Mouse (Mus musculus): ENCODE results near the gene Gm2897.
"Not testable (repeated sequence)": the region's sequence is repeated elsewhere in the genome, so short reads cannot be mapped to it uniquely, and the experiment has no call there.

The Gm2897 gene

DNA sequence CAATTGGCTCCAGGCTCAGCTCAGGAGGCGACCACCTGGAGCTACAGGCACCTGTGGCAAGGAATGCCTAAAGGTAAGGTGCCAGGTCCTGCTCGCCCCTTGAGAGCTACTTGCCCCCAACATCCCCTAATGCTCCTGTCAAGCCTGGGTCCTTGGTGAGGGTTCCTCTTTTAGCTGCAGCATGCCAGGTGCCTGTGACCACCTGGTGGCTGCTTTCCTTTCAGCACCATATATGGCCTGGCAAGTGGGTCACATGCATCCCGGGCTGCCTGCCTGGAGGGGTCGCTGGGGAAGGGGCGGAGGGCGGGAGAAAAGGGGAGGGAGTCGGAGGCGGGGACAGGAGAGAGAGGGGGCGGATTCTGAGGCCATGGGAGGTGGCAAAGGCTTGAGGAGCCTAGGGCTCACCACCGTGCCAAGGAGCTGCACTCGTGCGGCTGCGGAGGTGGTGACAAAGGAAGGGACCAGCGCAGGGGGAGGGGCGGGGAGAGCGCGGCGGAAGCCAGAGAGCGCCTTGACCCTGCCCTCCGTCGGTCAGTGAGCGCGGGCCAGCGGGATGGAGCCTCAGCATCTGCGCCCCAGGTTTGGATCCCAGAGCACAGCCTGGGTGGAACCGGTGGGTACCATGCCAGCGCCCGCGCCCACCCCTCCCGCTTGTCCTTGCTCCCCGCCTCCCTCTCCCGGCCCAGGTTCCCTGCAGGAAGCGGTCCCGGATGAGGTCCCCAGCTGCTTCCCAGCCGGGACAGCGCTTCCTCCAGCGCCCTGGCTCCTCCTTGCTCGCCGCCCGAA is at the start of gene Gm2897:
TSS of gene Gm2897 (plus strand) at position 559 of the 786 bp plus-strand sequence.
- not testable (repeated sequence) for DNase-seq (ENCODE audit: low read depth, low spot score)

DNA sequence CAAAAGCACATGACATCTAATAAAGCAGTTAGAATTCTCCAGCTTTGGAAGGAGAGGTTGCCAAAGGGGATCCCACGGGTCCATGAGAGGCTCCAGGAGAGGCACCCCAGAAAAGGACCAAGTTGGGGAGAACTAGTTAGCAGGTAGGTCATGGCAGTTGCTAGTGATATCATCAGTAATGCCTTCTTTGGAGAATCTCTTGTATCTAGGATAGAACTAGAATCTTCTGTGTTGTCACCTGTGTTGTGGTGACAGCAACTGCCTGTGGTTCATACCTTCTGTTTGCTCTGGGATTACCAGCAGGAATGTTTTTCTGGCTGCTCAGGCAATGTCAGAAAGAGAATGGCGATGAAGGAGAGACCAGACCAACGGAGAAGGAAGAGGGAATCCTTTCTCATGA is 19.4 kb upstream of the Gm2897 start, which contains the start of gene Gm2888:
TSS of gene Gm2888 (plus strand) at position 301 of the 400 bp plus-strand sequence.
- not testable (repeated sequence) for DNase-seq (ENCODE audit: low read depth, low spot score)

DNA sequence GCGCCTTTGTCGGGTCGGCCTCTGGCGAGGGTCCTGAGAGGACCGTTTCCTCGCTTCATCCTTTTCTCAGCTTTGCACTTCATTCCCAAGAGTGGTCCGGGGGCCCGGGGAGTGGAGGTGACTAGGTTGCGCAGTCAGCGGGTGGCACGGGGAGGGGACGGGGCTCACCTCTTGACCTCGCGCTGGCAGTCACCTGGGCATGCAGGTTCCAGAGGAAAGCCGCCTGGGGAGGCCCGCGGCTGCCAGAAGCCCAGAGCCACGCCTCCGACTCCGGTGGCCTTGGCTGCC is 372 bp downstream of the Gm2897 start:
- DNase-seq (ENCODE audit: low read depth, low spot score), result not testable (repeated sequence)

DNA sequence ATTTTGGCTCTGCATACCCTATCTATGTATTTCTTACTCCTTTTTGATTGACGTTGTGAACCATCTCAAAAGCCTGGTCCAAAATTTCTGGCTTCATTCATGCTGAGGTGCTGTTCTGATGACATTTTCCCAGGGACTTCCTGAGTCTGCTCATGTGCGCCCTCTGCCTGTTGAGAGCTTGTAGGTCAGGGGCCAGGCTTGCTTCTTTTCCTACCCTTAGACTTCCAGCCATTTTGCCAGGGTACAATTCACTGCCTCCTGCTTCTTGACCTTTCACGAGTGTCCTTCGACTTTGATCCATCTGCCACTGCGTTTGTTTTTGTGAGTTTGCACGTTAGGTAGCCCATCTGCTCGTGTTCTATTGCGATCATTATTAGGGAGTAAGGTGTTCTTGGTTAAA is 1.0 kb downstream of the Gm2897 start:
- DNase-seq (ENCODE audit: low read depth, low spot score), result not testable (repeated sequence)

DNA sequence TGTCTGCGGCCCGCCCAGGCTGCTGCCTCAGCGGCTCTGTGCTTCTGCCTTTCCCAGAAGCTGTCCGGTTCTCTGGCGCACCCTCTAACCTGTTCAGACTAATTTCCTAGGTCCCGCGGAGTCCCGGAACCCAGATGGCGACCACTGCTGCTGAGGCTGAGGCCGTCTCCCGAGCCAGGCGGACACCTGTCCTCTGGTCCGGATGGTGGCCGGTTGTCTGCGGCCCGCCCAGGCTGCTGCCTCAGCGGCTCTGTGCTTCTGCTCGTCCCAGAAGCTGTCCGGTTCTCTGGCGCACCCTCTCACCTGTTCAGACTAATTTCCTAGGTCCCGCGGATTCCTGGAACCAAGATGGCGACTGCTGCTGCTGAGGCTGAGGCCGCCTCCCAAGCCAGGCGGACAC is 67.0 kb downstream of the Gm2897 start:
- DNase-seq (ENCODE audit: low read depth, low spot score), result not testable (repeated sequence)

Measured in c-Kit-negative CD71-positive TER-119-positive erythroid progenitor cells, embryonic 14.5 days (primary cell).